Mouse (Mus musculus) lung, postnatal 10 days (tissue): ENCODE data around the gene Gja5.

Experiments used
- DNase-seq: peaks from one replicate; pipeline ENCODE4 v3.0.0; 2021

Gene Gja5

DNA sequence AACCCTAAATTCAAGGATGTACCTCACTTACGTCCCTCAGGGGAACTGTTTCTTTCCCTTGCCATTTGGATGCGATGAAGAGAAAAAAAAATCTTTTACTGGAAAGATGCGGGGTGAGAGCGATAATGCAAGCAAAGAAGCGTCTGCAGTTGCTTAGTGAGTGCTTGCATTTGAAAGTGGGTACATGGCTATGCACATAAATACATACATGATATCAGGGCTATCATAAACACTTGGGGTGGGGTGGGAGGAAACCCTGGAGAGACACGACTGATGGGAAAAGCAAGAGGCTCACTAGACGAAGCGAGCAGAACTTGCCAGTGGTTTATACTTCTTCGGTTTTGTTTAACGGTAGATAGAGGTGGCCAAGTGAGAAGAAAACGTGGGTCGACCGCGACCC, at the start of gene Gja5:
Gene Gja5, plus strand, starts transcription at position 301 of the 400 bp plus-strand sequence.
- no peak for DNase-seq

DNA sequence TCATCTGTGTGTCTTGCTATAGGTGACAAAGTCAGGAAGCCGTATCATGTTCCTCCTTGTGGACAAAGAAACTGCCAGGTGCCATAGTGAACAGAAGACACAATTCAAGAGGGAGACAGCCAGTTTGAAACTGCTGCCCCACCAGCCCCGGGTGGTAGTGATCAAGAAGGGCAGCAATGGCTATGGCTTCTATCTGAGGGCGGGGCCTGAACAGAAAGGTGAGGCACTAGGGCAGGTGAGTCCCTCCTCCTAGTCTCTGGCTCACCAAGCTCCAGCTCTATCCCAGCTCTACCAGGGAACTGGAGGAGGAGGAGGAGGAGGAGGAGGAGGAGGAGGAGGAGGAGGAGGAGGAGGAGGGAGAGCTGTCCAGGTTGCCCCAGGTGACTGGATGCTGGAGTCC, 48.7 kb upstream of the Gja5 start:
- no peak for DNase-seq

DNA sequence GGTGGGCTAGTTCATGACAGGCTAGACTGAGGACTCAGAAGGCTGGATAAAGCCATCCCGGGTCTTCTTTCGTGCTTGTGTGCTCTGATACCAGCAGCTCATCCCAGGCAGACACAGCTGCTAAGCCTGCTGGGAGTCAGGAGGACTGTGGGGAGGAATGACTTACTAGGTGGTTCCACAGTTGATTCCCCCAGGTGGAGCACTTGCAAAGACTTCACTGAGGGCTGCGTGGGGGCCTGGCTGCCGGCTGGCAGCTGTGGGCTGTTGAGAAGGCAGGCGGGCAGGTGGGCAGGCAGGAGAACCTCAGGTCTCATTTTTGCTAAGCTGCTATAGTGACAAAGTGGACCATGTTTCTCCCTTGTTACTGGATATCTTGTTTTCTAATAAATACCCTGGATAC, 44.0 kb upstream of the Gja5 start:
- DNase-seq = no peak

DNA sequence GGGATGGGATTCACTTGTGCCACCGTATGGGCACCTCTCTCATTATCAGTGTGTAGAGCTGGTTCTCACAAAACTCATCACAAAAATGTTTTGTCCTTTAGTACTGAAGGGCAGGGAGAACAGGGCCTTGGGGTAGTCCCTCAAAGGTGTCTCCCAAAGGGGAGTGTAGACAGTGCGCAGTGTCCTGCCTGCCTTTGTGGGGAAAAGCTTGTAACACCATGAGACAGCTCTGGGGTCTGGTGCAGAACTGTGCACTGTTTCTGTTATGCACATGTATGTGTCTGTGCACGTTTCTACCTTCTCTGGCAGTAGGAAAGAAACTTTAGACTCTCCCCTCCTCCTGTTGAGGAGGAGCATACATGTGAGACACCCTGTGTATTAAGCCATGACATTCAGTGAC, 36.6 kb upstream of the Gja5 start:
- DNase-seq = no peak

DNA sequence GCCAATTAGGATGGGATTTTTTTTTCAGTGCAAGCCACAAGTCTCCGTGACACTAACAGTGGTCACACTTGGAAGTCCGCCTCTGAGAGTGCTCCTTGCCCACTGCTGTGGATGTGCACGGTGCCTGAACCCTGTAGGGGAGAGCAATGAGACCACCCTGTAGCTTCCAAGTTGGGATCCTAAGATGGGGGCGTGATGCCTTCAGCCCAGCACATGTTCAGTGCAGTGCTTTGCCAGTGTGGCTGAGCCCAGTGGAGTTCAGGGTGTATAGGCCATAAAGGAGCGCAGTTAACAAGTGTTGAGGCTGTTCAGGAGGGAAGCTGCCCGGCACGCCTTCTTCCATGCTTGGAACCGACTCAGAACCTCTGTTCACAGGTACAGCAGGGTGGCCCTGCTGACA, 35.9 kb upstream of the Gja5 start:
- no peak for DNase-seq

DNA sequence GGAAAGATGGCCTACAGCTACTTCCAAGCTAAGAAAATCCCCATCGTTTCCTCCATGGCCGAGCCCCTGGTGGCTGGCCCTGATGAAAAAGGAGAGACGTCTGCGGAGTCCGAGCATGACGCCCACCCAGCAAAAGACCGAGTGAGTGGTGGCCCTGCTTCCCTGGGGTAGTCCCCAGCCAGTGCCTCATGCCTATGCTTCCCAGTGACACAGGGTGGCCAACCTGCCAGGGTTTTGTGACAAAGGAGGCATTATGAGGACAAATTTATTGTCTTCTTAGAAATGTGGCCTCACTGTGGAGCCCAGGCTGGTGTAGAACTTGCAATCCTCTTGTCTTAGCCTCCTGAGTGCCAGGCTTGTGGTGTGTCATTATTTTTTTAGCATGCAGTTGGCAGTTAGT, 35.4 kb upstream of the Gja5 start:
- no peak for DNase-seq

DNA sequence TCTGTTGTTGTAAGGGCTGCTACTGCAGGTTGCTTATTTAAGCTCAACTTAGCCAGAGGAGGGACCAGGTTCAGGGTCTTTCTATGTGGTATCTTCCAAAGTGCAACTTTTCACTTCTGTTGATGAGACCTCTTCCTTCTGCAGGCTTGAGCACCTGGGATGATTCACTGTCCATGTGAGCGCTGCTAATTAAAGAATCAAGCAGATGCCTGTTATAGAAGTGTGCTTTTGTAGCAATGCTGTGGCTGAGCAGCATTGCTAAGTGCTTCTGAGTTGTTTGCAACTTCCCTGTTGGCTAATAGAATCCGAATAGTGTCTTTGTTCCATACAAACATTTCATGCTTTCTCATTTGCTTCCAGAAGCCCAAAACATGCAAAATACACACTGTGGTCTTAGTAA, 34.2 kb upstream of the Gja5 start:
- DNase-seq = no peak

DNA sequence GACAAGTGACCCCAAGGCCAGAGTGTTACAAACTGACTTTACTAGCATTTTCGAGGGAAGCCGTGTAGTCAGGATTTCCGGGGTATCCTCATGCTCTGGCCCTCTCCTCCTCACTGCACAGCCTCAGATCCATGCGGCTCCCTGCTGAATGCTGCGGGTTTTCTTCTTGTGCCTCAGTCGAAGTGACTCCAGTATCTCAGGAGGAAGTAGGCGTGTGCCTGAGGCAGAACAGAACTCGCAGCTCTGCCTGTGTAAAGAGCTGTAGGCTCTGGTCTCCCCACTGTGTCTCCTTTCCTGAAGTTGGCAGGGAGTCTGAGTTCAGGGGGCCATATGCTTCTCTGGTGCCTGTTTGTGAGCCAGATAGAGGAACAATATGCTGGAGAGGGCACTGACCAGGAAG, 33.4 kb upstream of the Gja5 start:
- DNase-seq = no peak

DNA sequence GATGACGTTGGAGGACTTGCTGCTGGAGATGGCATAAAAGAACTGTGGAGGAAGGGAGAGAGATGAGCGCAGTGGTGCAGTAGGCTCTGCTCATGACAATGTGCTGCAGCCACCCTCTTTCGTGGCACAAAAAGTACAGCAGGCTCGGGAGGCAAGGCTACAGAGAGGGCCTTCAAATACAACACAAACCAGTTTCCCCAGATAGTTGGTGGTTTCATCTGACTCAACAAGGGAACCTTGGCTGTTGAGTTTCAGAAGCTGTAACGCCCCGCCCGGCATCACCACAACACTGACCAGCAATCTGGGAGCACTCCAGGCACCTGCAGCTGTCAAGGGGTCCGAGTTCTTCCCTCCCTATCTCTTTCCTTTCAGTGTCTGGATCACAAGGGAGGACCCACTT, 32.0 kb upstream of the Gja5 start:
- no peak for DNase-seq

DNA sequence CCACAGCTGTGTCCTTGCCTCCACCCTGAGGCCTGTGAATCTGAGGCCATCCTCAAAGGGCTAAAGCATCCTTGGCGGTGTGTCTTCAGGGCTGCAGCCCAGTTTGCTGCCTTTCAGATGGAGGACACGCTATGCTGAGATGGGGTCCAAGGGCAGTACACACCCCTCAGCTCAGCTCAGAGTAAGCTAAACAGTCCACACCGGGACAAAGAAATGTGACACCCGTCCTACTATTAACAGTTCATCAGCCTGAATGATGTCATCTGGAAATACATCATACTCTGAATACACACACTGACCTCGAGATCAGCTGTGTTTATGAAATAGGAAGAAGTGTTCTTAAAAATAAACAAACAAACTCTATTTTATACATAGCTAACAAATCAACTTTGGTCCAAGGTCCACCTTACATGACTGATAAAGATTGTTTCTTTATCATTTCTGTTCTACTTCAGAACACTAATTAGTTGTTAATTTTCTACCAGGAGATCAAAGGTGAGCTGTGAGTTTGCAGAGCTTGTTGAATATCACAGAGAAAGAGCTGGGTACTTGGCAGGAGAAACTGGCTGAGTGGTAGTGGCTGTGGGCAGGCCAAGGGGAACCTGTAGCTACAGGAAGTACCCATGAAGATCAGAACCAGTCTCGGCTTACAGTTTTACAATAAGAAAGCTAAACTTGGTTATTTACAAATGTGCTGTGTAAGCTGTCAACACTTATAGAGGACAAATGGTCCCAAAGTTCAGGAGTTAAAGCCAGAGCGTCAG, 29.5 kb upstream of the Gja5 start:
- no peak for DNase-seq

DNA sequence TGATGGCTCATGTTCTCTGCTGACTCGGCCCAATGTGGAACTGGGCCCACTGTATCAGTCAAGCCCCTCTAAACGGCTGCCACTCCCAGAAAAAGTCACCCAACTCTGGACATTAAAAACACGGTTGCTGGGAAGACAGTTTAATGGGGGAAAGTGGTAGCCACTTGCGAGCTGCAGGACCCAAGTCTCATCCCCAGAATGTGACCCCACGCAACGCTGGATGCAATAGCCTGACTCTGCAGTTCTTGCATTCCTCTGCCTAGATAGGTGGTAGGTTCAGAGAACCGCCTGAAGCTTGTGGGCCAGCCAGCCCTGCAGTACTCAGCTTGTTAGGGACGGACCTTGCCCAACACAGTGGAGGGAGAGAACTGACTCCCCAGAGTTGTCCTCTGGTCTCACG, 25.0 kb upstream of the Gja5 start:
- DNase-seq = no peak

DNA sequence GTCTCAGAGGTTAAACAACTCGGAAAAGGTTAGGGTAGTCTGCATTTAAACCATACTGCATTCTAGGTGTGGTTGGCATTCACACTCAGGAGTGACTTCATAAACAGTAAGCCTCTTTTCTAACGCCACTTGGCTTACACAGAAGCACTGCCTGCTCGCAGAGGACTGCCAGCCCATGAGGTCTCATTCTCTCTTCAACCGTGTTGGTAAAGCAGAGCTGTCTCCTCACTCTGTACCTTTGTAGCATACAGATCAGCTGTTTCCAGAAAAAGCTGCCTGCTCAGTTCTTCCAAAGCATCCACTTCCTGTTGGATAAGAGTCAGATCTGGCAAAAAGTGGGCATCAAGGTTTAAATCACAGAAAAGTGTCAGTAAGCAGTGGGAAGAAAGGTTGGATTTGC, 24.1 kb upstream of the Gja5 start:
- DNase-seq = no peak

DNA sequence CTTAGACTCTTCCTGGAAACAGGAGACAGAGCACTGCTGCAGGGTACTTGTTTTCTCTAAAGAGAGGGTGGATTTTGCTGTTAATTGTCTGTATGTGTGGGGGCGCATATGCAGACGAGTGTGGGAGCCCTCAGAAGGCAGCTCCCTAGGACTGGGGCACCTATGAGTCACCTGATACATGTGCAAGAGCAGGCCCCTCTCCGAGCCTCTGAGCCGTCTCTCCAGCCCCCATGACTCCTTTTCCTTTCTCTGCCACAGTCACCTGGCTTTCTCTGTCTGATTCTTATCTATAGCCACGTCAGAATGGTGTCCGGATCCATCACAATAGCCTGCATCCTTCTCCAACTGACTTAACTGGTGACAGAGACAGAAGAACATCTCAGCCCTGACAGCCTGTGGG, 22.9 kb upstream of the Gja5 start:
- DNase-seq = no peak

DNA sequence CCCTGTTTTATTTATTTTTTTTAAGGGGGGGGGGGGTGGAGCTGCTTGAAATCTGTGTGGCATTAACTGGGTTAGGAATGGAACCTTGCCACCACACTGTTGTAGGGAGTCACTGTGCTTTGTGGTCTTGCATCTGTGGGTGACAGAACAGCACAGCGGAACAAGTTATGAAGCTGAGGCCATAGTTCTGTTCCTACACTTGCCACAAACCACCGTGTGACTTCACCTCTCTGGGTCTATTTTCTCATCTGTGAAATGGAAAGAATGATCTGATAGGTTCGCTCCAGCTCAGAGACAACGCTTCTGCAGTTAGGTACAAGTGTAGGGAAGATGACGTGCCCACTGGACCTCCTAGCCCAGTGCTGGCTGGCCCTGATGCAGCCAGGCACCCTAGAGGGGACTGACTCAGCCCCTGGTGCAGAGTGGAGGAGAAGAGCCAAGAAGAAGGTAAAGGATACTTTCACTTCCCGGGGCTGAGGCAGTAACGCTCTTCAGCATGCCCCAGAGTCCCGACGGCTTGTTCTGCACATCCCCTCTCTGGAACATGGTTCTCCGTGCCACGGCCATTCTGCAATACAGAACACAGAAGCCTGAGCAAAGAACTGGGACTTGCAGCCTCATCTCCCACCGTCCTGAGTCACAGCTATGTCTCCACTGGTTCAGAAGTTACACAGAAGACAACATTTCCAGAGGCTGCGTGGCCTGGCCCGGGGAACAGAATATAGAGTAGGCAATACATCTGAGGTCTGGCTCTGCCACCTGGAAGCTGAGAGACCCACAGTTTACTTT, 22.2 kb upstream of the Gja5 start:
- DNase-seq = no peak

DNA sequence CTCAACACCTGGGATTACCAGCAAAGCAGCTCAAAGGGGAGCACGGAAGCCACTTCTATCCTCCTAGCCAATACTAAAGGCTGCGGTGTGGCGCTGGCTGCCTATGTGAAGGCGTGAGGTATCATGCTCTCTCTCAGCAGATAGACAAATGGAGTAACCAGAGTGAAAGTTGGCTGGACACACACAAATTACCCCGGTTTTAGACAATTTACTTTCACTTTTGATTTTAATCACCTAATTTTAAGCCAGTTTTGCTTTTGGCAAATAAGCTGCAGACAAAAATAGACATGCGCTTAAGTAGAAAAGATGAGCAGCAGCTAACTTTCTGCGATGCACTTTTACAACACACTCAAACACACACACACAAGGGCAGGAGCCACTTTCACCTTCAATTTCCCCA, 20.8 kb upstream of the Gja5 start:
- DNase-seq = no peak

DNA sequence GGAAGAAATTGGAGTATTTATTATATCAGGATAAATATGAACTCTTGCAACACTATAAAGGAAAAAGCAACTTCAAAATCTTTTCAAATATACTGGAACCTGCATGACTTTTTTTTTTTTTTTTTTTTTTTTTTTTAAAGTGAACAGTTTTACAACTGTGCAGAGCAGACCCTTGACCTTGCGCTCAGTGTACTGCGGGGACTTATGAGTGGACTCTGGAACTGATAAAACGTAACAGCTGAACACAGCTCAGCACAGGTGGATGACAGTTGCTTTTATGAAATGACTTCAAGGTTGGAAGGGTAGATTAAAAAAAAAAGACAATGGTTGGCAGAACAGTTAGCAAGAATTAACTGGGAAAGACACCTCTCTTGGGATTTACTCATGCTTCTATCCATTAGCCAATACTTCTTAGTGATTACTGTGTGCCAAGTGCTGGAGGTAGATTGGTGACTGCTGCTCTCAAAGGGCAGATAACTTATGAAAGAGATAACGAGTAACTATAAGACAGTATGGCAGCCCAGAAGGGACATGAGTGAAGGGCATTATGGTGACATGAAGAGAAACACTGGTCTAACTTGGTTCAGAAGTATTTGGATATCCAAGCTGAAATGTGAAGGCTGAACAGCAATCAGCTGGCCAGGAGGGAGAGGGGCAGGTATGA, 2.0 kb upstream of the Gja5 start:
- DNase-seq = no peak

DNA sequence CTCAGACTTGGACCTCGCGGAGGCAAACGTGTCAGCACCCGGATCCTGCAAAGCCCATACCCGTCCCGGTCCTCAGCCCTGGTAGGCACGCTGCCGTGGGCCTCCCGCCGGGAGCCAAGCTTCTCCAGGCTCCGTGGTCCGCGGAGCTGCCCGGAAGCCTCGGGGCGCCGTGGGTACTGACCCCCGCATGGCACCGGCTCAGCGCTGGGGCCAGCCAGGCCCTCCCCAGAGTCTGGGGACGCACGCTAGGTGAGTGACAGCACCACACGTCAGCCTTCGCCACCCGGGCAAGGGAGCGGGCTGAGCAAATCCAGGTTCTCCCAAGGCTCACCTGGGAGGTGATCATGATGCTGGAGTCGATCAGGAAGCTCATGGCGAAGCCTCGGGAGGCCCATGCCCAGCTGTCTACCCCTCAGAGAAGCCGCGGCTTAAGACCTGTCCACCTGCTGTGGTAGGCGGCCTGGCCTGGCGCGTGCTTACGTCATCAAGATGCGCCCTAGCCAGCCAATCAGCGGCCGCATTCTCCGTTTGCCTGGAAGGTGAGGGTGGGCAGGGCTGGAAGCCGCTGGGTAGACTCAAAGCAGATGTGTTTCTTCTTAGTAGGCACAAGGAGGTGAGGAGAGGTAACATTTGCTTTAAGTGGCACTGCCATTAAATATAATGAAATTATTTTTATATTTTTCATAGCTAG, 503 bp downstream of the Gja5 start, which contains the start of gene Gpr89:
Gene Gpr89, minus strand, starts transcription at position 496 of the 691 bp plus-strand sequence.
- DNase-seq = peak; percentile 95

DNA sequence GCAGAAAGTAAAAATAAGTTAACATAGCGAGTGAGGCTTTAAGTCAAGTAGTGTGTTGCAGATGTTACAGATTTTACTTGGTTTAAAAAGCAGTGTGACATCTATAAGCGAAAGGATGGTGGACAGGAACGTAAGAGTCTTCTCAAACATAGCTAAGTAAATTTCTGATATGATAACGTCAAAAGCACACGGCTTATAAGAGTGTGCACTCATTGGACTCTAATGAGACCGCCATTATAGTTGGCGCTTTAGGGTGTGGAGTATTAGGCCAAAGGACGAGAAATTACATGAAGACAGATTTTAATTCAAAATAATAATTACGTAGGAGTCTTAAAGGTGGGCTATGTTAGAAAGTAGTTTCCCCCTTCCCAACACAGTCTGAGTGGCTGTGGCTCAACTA, 1.1 kb downstream of the Gja5 start:
- DNase-seq = no peak

DNA sequence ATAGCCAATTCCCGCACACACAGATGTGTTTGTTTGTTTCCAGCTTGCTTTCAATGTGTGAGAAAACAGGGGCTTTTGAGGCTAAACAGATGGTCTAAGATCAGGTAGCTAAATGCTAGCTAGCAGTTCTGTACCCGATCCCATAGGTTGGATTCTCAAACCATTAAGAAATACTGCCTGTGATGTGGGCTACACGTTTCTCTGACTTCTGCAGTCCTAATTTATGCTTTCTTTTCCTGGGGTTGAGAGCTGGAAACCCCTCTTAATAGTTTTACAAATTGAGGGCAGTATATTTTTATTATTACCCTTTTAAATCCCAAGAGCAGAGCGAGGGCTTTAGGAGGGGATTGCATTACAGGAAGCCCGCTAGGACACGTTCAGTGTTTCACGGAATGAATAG, 16.5 kb downstream of the Gja5 start:
- DNase-seq = no peak

DNA sequence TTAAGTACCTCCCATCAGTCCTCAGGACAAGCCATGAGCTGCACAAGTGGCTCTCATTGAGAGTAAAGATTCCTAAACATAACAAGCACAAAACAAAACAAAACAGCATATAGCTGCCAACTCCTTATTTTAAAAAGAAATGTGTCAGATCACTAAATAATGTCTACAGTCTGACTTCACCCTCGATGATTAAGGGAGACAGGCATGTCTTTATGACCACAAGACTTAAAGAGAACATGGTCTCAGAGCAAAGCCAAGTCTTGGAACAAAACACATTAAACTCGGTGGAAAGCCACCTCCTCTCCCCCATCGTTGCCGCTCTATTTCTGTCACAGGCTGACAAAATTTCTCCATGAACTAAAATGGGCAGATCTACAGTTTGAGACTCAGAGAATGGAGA, 20.1 kb downstream of the Gja5 start:
- DNase-seq = no peak

DNA sequence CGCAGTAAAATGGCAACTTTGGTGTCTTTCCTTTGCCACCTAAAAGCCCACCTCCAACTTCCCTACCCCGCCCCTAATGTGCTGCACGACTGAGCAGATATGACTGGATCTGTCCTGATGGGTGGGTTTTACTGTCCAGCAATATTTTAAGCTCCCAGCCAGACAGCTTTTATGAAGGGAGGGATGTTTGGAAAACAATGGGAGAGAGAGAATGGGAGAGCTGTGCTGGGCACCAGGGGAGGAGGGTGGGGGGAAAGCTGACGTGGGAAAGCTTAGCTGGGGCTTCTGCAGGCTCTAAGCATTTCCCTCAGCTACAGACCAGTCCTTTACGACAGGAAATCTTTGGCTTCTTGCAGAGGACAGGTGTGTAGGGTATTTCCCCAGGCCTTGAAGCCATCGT, 21.4 kb downstream of the Gja5 start, which contains the start of gene Gja8:
Gene Gja8, minus strand, starts transcription at position 101 of the 400 bp plus-strand sequence.
- DNase-seq = no peak

DNA sequence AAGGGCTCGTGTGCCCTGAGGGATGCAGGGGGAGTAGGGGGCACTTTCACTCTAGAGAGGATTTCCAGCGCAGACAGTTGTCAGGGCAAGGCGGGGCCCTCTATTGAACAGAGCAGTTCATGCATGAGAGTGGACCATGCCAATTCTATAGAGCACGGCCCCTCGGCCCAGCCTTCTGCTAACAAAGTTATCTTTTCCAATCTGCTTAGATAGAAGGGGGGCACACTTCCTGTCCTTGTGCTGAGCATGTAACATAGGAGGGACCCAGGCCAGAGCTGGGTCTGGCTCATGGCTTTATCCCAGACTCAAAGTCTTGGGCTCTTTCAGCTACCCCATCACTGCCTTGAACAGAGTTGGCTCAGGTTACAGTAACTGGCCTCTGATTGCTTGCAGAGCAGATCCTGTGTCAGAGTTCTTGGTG, 26.8 kb downstream of the Gja5 start:
- DNase-seq = no peak

DNA sequence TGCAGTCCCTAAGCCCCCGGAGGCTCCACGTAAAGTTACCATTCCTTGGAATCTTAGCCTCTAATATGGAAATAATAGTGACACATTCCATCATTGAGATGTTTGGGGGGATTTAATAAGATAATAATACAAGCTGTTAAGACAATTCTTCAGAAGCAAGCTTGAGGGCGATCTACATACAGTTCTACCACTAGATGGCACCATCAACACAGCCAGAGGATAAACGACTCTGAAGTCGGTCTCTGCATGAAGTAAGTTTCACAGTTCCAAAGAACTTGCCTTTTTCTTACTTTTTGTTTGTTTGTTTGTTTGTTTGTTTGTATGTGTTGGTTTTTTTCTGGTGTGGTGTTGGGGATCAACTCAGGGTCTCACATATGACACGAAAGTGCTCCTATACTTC, 31.7 kb downstream of the Gja5 start:
- DNase-seq = peak; percentile 43
